Mouse (Mus musculus): ENCODE results near the gene Por. TPM values are rescaled to one million over a fixed set of nuclear protein-coding genes. Genes with fewer than 3 reads are reported as not detected.

The Por gene
- polyA plus RNA-seq, 1 experiment from 2014 or later, result 117 TPM

GRCm38 (mm10) chr5:135734057-135734680 lies 64.3 kb downstream of the Por start:
- ATAC-seq (replicated peaks), result 0 out of 2 replicates have a peak, but pooled peaks have one; percentile 31
- 94% methylated on average over 42 of the region's 42 CpGs for WGBS

DNA sequence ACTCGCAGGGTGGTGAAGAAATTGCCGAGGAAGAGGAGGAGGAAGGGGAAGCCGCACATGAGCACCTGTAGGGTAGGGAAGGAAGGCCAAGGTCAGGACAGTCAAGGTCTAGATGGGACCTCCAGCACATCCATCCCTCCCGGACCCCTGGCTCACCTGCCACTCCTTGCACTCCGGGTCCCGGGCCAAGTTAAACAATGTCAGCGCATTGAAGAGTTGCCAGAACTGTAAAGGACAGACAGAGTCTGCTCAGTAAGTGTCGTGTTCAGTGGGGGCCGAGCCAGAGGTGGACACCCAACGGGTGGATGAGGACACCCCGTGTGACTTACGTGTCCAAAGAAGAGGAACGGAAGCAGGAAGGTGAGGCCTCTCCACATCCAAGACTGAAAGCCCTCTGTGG lies 65.9 kb downstream of the Por start:
- WGBS, result 91% methylated on average over 13 of the region's 13 CpGs
- no peak overlapping the region for H3K4me2 ChIP-seq
- H3K36me3 ChIP-seq (replicated peaks), result peaks cover 55% of the 10 kb centered on the region
- no peak overlapping the region for H3K27ac ChIP-seq
- no peaks in the 10 kb centered on the region for H3K27me3 ChIP-seq (replicated peaks)
- ATAC-seq (replicated peaks), result no peak
- H3K9me3 ChIP-seq, result no peaks in the 10 kb centered on the region
- H3K9ac ChIP-seq, result no peak overlapping the region
- no peak overlapping the region for H3K4me3 ChIP-seq
- H3K4me1 ChIP-seq, result no peaks in the 10 kb centered on the region

More at GRCm38 (mm10) chr5:135734057-135734680, 64.3 kb downstream of the Por start:
- H3K9ac ChIP-seq, result no peak overlapping the region
- H3K4me2 ChIP-seq, result no peak overlapping the region
- H3K27ac ChIP-seq, result no peak overlapping the region
- no peak overlapping the region for H3K4me3 ChIP-seq
- H3K9me3 ChIP-seq, result no peaks in the 10 kb centered on the region
- no peaks in the 10 kb centered on the region for H3K27me3 ChIP-seq (replicated peaks)
- H3K36me3 ChIP-seq (replicated peaks), result peaks cover 63% of the 10 kb centered on the region
- no peaks in the 10 kb centered on the region for H3K4me1 ChIP-seq

DNA sequence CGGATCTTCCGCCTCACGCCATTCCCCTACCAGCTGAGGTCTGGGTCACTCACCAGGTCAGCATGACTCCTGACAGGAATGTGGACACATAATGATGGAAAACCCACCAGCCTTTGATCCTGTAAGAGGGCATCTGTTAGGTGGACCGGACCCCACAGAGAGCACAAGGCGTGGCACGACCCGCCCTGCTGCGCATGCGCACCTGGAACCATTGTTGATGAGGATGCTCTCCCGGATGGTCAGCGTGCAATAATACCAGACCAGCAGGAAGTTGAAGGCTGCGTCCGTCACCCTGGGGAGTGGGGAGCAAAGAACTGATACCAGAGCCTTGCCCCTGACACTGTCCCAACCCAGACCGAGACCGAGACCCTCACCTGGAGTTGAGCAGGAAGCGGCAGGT lies 66.7 kb downstream of the Por start:
- no peak for ATAC-seq (replicated peaks)
- 94% methylated on average over 16 of the region's 16 CpGs for WGBS
- H3K27me3 ChIP-seq (replicated peaks), result no peaks in the 10 kb centered on the region
- H3K4me3 ChIP-seq, result no peak overlapping the region
- H3K36me3 ChIP-seq (replicated peaks), result peaks cover 48% of the 10 kb centered on the region
- no peak overlapping the region for H3K27ac ChIP-seq
- no peaks in the 10 kb centered on the region for H3K4me1 ChIP-seq
- H3K4me2 ChIP-seq, result no peak overlapping the region
- no peaks in the 10 kb centered on the region for H3K9me3 ChIP-seq
- no peak overlapping the region for H3K9ac ChIP-seq

DNA sequence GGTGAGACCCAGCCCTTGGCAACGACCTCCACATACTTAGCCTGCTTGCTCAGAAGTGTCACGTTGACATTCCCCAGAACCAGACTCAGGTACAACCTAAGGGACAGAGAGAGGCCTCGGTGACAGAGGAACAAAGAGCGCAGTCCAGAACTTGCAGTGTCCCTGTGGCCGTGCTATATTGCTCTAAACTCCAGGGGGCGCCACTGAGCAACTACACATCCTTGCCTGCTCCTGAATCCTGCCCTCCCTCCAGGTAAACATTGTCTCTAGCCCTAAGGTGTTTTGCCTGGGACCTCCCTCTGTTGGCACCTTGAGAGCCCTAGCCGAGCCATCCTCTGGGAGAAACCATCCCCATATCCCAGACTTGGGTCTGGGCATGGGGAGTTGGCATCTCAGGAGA lies 67.3 kb downstream of the Por start:
- H3K4me1 ChIP-seq, result no peaks in the 10 kb centered on the region
- no peak overlapping the region for H3K4me2 ChIP-seq
- no peaks in the 10 kb centered on the region for H3K9me3 ChIP-seq
- no peaks in the 10 kb centered on the region for H3K27me3 ChIP-seq (replicated peaks)
- H3K27ac ChIP-seq, result no peak overlapping the region
- H3K36me3 ChIP-seq (replicated peaks), result peaks cover 48% of the 10 kb centered on the region
- WGBS, result 80% methylated on average over 7 of the region's 7 CpGs
- no peak for ATAC-seq (replicated peaks)
- no peak overlapping the region for H3K4me3 ChIP-seq
- H3K9ac ChIP-seq, result no peak overlapping the region

DNA sequence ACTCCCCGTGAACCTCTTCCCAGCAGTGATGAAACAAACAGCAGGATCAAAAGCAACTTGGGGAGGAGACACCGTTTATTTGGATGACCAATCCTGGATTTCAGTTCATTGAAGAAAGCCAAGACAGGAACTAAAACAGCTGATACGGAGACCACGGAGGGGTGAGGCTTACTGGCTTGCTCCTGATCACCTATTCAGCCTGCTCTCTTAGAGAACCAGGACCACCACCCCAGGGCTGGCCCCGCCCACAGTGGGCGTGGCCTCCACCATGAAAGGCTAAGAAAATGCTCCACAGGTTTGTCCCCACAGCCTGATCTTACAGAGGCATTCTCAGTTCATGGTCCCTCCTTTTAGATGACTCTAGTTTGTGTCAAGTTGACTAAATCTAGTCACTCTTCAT lies 68.4 kb downstream of the Por start:
- no peaks in the 10 kb centered on the region for H3K9me3 ChIP-seq
- no peak overlapping the region for H3K27ac ChIP-seq
- no peak overlapping the region for H3K4me3 ChIP-seq
- peaks cover 36% of the 10 kb centered on the region for H3K36me3 ChIP-seq (replicated peaks)
- no peaks in the 10 kb centered on the region for H3K27me3 ChIP-seq (replicated peaks)
- 33% methylated on average over 6 of the region's 6 CpGs for WGBS
- ATAC-seq (replicated peaks), result no peak
- peaks cover 10% of the 10 kb centered on the region for H3K4me1 ChIP-seq
- H3K9ac ChIP-seq, result no peak overlapping the region
- no peak overlapping the region for H3K4me2 ChIP-seq

DNA sequence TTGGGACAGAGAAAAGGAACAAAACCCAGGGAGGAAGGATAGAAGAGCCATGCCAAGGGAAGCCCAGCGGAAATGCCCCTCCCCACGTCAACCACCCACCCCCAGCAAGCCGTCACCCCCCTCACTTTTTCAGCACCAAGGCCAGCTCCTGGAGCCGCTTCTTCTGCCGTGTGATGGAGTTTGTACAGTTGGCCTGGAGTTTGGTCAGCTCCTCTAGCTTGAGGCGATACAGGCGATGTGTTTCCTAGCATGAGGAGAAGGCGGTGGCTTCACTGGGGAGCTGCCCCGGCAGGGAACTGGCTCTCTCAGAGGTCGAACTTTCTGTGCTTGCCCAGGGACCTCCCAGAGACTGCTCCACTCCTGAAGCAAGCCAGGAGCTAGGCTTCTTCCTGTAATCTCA lies 72.3 kb downstream of the Por start:
- no peaks in the 10 kb centered on the region for H3K27me3 ChIP-seq (replicated peaks)
- H3K36me3 ChIP-seq (replicated peaks), result peaks cover 14% of the 10 kb centered on the region; the same call in 1 of the 2 replicates
- H3K9ac ChIP-seq, result no peak overlapping the region
- H3K4me2 ChIP-seq, result no peak overlapping the region
- no peak overlapping the region for H3K4me3 ChIP-seq
- no peaks in the 10 kb centered on the region for H3K9me3 ChIP-seq
- no peak overlapping the region for H3K27ac ChIP-seq
- peaks cover 19% of the 10 kb centered on the region for H3K4me1 ChIP-seq
- 68% methylated on average over 10 of the region's 10 CpGs for WGBS
- ATAC-seq (replicated peaks), result no peak

- H3K9me3 ChIP-seq, result no peaks in the 10 kb centered on the region
- H3K4me2 ChIP-seq, result peak overlapping the region; percentile 98
- H3K9ac ChIP-seq, result peak overlapping the region; percentile 92
- H3K27me3 ChIP-seq (replicated peaks), result no peaks in the 10 kb centered on the region
- 22% methylated on average over 18 of the region's 18 CpGs for WGBS
- H3K36me3 ChIP-seq (replicated peaks), result peaks cover 11% of the 10 kb centered on the region; the same call in 1 of the 2 replicates
- peaks cover 19% of the 10 kb centered on the region for H3K4me1 ChIP-seq
- H3K4me3 ChIP-seq, result peak overlapping the region; percentile 82
- ATAC-seq (replicated peaks), result peak; percentile 74
- 0 out of 2 replicates have a peak overlapping the region, but pooled peaks have one; percentile 45 for H3K27ac ChIP-seq
These were observed 73.3 kb downstream of the Por start for GRCm38 (mm10) chr5:135742941-135743740.

DNA sequence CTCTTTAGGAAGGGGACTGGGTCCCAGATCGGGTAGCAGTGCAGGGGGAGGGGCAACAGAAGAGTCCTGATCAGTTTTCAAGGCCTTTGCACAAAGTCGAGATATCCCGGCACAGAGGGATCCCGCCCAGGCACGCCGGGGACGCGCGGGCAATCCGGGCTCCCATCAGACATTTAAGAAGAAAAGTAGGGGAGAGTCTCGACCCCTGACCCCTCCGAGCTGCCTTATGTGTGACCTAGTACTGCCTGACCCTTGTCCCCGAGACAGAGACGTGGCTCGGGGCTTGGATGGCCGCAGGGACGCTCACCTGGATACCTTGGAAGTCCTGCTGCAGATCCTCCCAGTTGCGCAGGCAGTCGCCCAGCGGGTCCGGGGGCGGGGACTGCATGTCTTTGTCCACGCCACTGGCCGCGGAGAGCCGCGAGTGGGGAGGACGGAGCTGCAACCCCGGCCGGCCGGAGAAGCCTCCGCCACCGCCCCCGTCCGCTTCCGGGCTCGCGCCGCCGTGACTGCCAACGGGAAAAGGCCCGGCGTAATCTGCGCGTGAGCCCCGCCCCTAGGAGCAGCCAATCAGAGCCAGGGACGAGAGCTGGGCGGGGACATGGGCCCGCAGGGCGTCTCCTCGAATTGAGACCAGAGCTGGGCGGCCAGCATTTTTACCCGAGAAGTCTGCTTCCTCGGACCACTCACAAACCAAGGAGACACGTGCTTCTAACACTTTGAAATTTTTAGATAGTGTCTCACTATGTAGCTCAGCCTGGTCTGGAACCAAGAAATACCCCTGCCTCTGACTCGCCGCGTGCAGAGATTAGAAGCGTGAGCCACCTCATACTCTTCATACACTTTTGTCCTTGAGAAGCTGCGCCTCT lies 74.1 kb downstream of the Por start, which contains the start of gene Tmem120a:
Gene Tmem120a (minus strand): TSS at position 708 of the 869 bp plus-strand sequence.
- Histone ChIP-seq H3K4me1 (peaks cover 19% of the 10 kb centered on the region), H3K36me3 (replicated peaks) (peaks cover 11% of the 10 kb centered on the region; the same call in 1 of the 2 replicates), H3K9me3 (no peaks in the 10 kb centered on the region), H3K4me2 (peak within 1 kb of the TSS; percentile 98), H3K27me3 (replicated peaks) (no peaks in the 10 kb centered on the region), H3K27ac (peak within 1 kb of the TSS; percentile 45), H3K4me3 (peak within 1 kb of the TSS; percentile 82), H3K9ac (peak within 1 kb of the TSS; percentile 92)
- under 1% methylated on average over 59 of the region's 60 CpGs for WGBS
- peak; percentile 95 for ATAC-seq (replicated peaks)

GRCm38 (mm10) chr5:135744742-135745141 lies 74.9 kb downstream of the Por start:
- H3K27me3 ChIP-seq (replicated peaks), result no peaks in the 10 kb centered on the region
- peak overlapping the region; percentile 82 for H3K4me3 ChIP-seq
- H3K9me3 ChIP-seq, result no peaks in the 10 kb centered on the region
- H3K9ac ChIP-seq, result peak overlapping the region; percentile 92; the same call in 1 of the 2 replicates
- 20% methylated on average over 12 of the region's 12 CpGs for WGBS
- peak overlapping the region; percentile 98 for H3K4me2 ChIP-seq
- ATAC-seq (replicated peaks), result peak; percentile 5; the same call in 1 of the 2 replicates
- peaks cover 19% of the 10 kb centered on the region for H3K4me1 ChIP-seq
- peaks cover 6% of the 10 kb centered on the region; the same call in 1 of the 2 replicates for H3K36me3 ChIP-seq (replicated peaks)
- H3K27ac ChIP-seq, result 0 out of 2 replicates have a peak overlapping the region, but pooled peaks have one; percentile 41

DNA sequence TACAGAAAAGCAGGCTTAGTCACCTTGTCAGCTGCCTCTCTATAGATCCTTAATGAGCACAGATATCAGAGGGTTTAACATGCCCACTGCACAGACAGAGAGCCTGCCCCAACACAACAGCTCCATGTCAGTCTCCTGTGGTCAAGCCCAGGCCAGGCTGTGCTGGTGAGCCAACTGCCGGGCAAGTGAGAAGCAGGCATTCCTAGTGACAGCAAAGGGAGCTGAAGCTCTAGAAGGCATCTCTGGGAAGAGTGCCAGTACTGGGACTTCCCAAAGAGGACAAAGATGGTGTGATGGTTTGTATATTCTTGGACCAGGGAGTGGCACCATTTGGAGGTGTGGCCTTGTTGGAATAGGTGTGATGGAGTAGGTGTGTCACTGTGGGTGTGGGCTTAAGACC lies 81.2 kb downstream of the Por start:
- Histone ChIP-seq H3K9me3 (no peaks in the 10 kb centered on the region), H3K4me1 (no peaks in the 10 kb centered on the region), H3K36me3 (replicated peaks) (no peaks in the 10 kb centered on the region), H3K4me2 (no peak overlapping the region), H3K4me3 (no peak overlapping the region), H3K27ac (no peak overlapping the region), H3K27me3 (replicated peaks) (no peaks in the 10 kb centered on the region), H3K9ac (no peak overlapping the region)
- 81% methylated on average over 1 of the region's 1 CpGs for WGBS
- no peak for ATAC-seq (replicated peaks)

- H3K9me3 ChIP-seq, result no peaks in the 10 kb centered on the region
- no peak overlapping the region for H3K27ac ChIP-seq
- no peak overlapping the region for H3K9ac ChIP-seq
- H3K27me3 ChIP-seq (replicated peaks), result no peaks in the 10 kb centered on the region
- WGBS, result 85% methylated on average over 2 of the region's 2 CpGs
- H3K36me3 ChIP-seq (replicated peaks), result no peaks in the 10 kb centered on the region
- no peak for ATAC-seq (replicated peaks)
- no peaks in the 10 kb centered on the region for H3K4me1 ChIP-seq
- H3K4me3 ChIP-seq, result no peak overlapping the region
- no peak overlapping the region for H3K4me2 ChIP-seq
These were observed 81.8 kb downstream of the Por start for GRCm38 (mm10) chr5:135751595-135751994.

DNA sequence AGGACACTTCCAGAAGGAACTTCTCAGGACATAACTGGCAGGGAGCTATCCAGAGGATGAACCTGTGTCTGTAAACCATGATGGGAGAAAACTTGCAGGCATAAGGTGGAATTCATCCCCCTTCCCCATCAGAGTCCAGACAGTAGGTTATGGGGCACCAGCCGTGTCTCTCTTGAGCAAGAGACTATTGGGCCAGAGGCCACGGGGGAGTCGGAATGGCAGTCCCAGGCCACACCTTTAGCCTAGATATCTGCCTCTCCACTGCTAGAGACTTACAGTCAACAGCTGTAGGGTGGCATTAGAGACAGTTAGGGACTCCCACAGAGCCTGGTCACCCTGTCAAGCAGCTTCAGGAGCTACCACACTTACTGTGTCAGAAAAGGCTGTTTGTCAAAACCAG lies 92.0 kb downstream of the Por start:
- H3K4me2 ChIP-seq, result no peak overlapping the region
- no peaks in the 10 kb centered on the region for H3K27me3 ChIP-seq (replicated peaks)
- H3K4me1 ChIP-seq, result 0 out of 2 replicates have a peak, but pooled peaks cover 2% of the 10 kb centered on the region
- no peak overlapping the region for H3K27ac ChIP-seq
- no peak overlapping the region for H3K4me3 ChIP-seq
- H3K9ac ChIP-seq, result no peak overlapping the region
- ATAC-seq (replicated peaks), result no peak
- H3K36me3 ChIP-seq (replicated peaks), result no peaks in the 10 kb centered on the region
- H3K9me3 ChIP-seq, result no peaks in the 10 kb centered on the region
- WGBS, result 85% methylated on average over 3 of the region's 3 CpGs

All from midbrain, embryonic 15.5 days (tissue).